Mouse (Mus musculus) hindbrain, embryonic 12.5 days (tissue): Measurements from ENCODE around the gene Acads. TPM values are rescaled to one million over a fixed set of nuclear protein-coding genes. Genes with fewer than 3 reads are reported as not detected.
A peak's percentile ranks its signal among the peaks of the same experiment; 100 is the strongest.

ENCODE experiments used
- ATAC-seq: fragments of 200-750 bp; cut with Nextera tagmentation; 2 replicates; pipeline ENCODE4 v1.8.0; 2017; ENCODE audit warnings: moderate TSS enrichment; ENCODE audit not compliant: low FRiP score
- H3K27ac ChIP-seq: fragments of 300-500 bp; sonication (generic); 2 replicates; pipeline ENCODE4 v1.5.1; 2016; ENCODE audit warnings: mild to moderate bottlenecking
- H3K27me3 ChIP-seq: fragments of 300-500 bp; sonication (generic); 2 replicates; pipeline ENCODE4 v1.6.1; 2016; ENCODE audit warnings: mild to moderate bottlenecking
- H3K36me3 ChIP-seq: fragments of 300-500 bp; sonication (generic); 2 replicates; pipeline ENCODE4 v1.6.1; 2016; ENCODE audit warnings: mild to moderate bottlenecking
- H3K4me1 ChIP-seq: fragments of 300-500 bp; sonication (generic); 2 replicates; pipeline ENCODE4 v1.6.1; 2016
- H3K4me2 ChIP-seq: fragments of 300-500 bp; sonication (generic); replicated peaks from 2 replicates; pipeline ENCODE4 v1.6.1; 2016; ENCODE audit warnings: mild to moderate bottlenecking
- H3K4me3 ChIP-seq: fragments of 300-500 bp; sonication (generic); 2 replicates; pipeline ENCODE4 v1.5.1; 2016; ENCODE audit warnings: mild to moderate bottlenecking
- H3K9ac ChIP-seq: fragments of 300-500 bp; sonication (generic); 2 replicates; pipeline ENCODE4 v1.6.1; 2016; ENCODE audit warnings: mild to moderate bottlenecking, moderate library complexity
- H3K9me3 ChIP-seq: fragments of 300-500 bp; sonication (generic); replicated peaks from 2 replicates; pipeline ENCODE4 v1.6.1; 2016; ENCODE audit warnings: mild to moderate bottlenecking
- WGBS: fragments of 180-500 bp; shearing (Covaris S2); methylation state at CpG from one replicate; pipeline ENCODE4 v1.1.7; 2016; 5-methylcytosine and 5-hydroxymethylcytosine counted together
- polyA plus RNA-seq: library from polyadenylated mRNA; unstranded; fragments of >200 nt; fragmentation: Nextera tagmentation; extraction: Ambion mirVana; gene quantifications from 2 replicates; pipeline ENCODE4 v1.2.1, GENCODE M21; 2016

Acads gene
- polyA plus RNA-seq, 1 experiment from 2014 or later, result 41.9 TPM

- H3K27ac ChIP-seq, result no peak overlapping the region
- no peaks in the 10 kb centered on the region for H3K27me3 ChIP-seq
- H3K36me3 ChIP-seq, result peaks cover 70% of the 10 kb centered on the region
- H3K9me3 ChIP-seq, result no peaks in the 10 kb centered on the region
- peaks cover 2% of the 10 kb centered on the region for H3K4me1 ChIP-seq
- 97% methylated on average over 3 of the region's 3 CpGs for WGBS
- no peak overlapping the region for H3K4me3 ChIP-seq
- no peak overlapping the region for H3K9ac ChIP-seq
- ATAC-seq, result no peak
- no peak overlapping the region for H3K4me2 ChIP-seq
These were observed 28.2 kb upstream of the Acads start for GRCm38 (mm10) chr5:115147388-115147787.

DNA sequence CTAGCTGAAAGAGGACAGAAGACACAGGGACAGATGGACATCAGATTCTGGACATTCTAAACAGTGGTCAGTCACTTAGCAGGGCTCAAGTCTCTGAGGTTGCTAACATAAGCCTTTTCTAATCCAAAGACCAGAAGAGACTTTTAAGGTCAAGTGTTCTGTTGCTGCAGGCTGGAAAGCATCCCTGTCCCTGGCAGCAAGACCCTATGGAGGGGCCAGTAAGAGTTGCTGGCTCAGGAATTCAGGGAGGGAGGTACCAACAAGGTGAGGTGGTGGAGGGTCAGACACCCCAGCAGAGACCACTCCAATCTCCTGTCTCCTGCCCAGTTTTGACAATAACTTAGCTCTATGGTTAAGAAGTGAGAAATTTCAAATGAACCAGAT lies 27.6 kb upstream of the Acads start:
- Histone ChIP-seq H3K36me3 (peaks cover 70% of the 10 kb centered on the region), H3K27ac (no peak overlapping the region)

GRCm38 (mm10) chr5:115145976-115146746 lies 27.0 kb upstream of the Acads start:
- WGBS, result 85% methylated on average over 6 of the region's 6 CpGs
- Histone ChIP-seq H3K9ac (no peak overlapping the region), H3K4me2 (no peak overlapping the region), H3K36me3 (peaks cover 67% of the 10 kb centered on the region), H3K27ac (no peak overlapping the region), H3K9me3 (no peaks in the 10 kb centered on the region), H3K27me3 (no peaks in the 10 kb centered on the region), H3K4me3 (no peak overlapping the region), H3K4me1 (no peaks in the 10 kb centered on the region)
- ATAC-seq, result no peak

More for the DNA sequence above, 27.6 kb upstream of the Acads start:
- no peak overlapping the region for H3K4me2 ChIP-seq
- ATAC-seq, result no peak
- no peaks in the 10 kb centered on the region for H3K27me3 ChIP-seq
- no peak overlapping the region for H3K9ac ChIP-seq
- no peaks in the 10 kb centered on the region for H3K4me1 ChIP-seq
- H3K9me3 ChIP-seq, result no peaks in the 10 kb centered on the region
- H3K4me3 ChIP-seq, result no peak overlapping the region

DNA sequence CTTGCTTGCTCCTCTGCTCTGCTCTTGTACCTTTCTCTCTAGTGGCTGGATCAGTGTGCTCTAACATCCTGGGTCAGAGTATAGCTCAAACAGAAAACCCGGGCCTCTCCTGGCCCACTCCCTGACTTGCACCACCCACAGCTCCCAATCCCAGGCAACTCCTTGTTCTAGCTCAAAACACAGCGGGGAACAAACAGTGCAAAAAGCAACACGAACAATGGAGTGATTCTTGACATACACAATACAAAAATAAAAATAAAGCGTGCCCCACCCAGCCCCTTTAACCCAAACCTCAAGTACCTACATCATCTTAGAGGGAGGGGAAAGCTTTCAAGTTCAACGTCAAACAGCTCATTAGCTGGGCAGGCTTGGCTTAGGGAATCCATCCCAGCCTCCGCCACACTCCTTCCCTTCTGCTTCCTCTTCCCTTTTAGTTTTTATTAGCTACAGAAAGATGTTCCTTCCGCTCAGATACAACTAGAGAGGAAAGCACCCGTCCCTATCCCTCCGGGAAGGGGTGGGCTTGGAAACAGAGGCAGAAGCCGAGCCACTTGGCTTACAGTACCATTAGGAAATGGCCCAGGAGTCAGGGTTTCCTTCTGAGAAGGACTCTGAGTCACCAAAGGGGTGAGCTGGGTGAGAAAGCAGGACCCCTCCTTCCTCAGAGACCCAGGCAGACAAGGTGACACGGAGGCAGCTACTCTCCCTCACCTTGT lies 26.3 kb upstream of the Acads start:
- Histone ChIP-seq H3K4me3 (no peak overlapping the region), H3K4me1 (no peaks in the 10 kb centered on the region), H3K4me2 (no peak overlapping the region), H3K9ac (no peak overlapping the region), H3K27ac (no peak overlapping the region), H3K36me3 (peaks cover 60% of the 10 kb centered on the region), H3K27me3 (no peaks in the 10 kb centered on the region), H3K9me3 (no peaks in the 10 kb centered on the region)
- ATAC-seq, result no peak
- 77% methylated on average over 11 of the region's 11 CpGs for WGBS

GRCm38 (mm10) chr5:115144471-115144870 lies 25.3 kb upstream of the Acads start:
- no peak overlapping the region for H3K4me2 ChIP-seq
- H3K36me3 ChIP-seq, result peaks cover 51% of the 10 kb centered on the region
- WGBS, result 75% methylated on average over 6 of the region's 6 CpGs
- no peak overlapping the region for H3K9ac ChIP-seq
- no peaks in the 10 kb centered on the region for H3K4me1 ChIP-seq
- ATAC-seq, result no peak
- H3K4me3 ChIP-seq, result no peak overlapping the region
- H3K9me3 ChIP-seq, result no peaks in the 10 kb centered on the region
- H3K27me3 ChIP-seq, result no peaks in the 10 kb centered on the region
- H3K27ac ChIP-seq, result no peak overlapping the region

- Histone ChIP-seq H3K27me3 (no peaks in the 10 kb centered on the region), H3K36me3 (peaks cover 43% of the 10 kb centered on the region), H3K4me2 (no peak overlapping the region), H3K27ac (no peak overlapping the region), H3K4me3 (no peak overlapping the region), H3K4me1 (no peaks in the 10 kb centered on the region), H3K9me3 (no peaks in the 10 kb centered on the region), H3K9ac (no peak overlapping the region)
- no peak for ATAC-seq
- 85% methylated on average over 10 of the region's 10 CpGs for WGBS
These were observed 24.4 kb upstream of the Acads start for GRCm38 (mm10) chr5:115143552-115143951.

- Histone ChIP-seq H3K9ac (no peak overlapping the region), H3K9me3 (no peaks in the 10 kb centered on the region)
- 93% methylated on average over 9 of the region's 9 CpGs for WGBS
These were observed 23.1 kb upstream of the Acads start for GRCm38 (mm10) chr5:115142166-115142697.

DNA sequence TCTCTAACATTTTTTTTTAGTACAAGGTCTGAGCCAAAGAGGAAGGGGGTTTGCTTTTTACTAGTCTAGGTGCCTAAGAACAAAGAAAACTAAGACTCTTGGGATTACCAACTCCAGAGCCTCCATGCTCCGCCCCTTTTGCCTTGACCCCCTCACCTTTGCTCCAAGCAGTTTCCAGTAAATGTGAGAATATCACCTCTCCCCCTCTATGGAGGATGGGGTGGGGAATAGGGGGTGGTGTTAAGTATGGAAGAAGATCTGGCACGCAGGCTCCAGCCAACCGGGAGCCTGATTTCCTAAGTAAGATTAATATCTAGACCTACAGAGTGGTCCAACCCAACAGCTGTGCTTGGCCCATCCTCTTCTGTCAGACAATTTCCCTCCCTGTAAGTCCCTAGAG lies 21.6 kb upstream of the Acads start:
- Histone ChIP-seq H3K27me3 (0 out of 2 replicates have a peak, but pooled peaks cover 6% of the 10 kb centered on the region), H3K9ac (no peak overlapping the region), H3K4me2 (no peak overlapping the region), H3K4me1 (no peaks in the 10 kb centered on the region), H3K4me3 (no peak overlapping the region), H3K36me3 (peaks cover 15% of the 10 kb centered on the region), H3K9me3 (no peaks in the 10 kb centered on the region), H3K27ac (no peak overlapping the region)
- no peak for ATAC-seq
- 77% methylated on average over 3 of the region's 3 CpGs for WGBS

More at GRCm38 (mm10) chr5:115142166-115142697, 23.1 kb upstream of the Acads start:
- no peaks in the 10 kb centered on the region for H3K4me1 ChIP-seq
- H3K4me3 ChIP-seq, result no peak overlapping the region
- peaks cover 30% of the 10 kb centered on the region for H3K36me3 ChIP-seq
- H3K27me3 ChIP-seq, result 0 out of 2 replicates have a peak, but pooled peaks cover 6% of the 10 kb centered on the region
- no peak overlapping the region for H3K4me2 ChIP-seq
- H3K27ac ChIP-seq, result no peak overlapping the region
- ATAC-seq, result no peak

GRCm38 (mm10) chr5:115139124-115139523 lies 20.0 kb upstream of the Acads start:
- Histone ChIP-seq H3K9me3 (no peaks in the 10 kb centered on the region), H3K9ac (no peak overlapping the region), H3K27me3 (0 out of 2 replicates have a peak, but pooled peaks cover 6% of the 10 kb centered on the region), H3K4me3 (no peak overlapping the region), H3K27ac (no peak overlapping the region), H3K4me2 (no peak overlapping the region), H3K4me1 (peaks cover under 1% of the 10 kb centered on the region; the same call in 1 of the 2 replicates), H3K36me3 (no peaks in the 10 kb centered on the region)
- WGBS, result 76% methylated on average over 4 of the region's 4 CpGs
- no peak for ATAC-seq

- Histone ChIP-seq H3K4me1 (peaks cover 17% of the 10 kb centered on the region), H3K27ac (peak within 1 kb of the TSS; percentile 35; the same call in 1 of the 2 replicates), H3K9ac (peak within 1 kb of the TSS; percentile 96), H3K36me3 (peaks cover 8% of the 10 kb centered on the region), H3K27me3 (0 out of 2 replicates have a peak, but pooled peaks cover 6% of the 10 kb centered on the region), H3K4me2 (peak within 1 kb of the TSS; percentile 73), H3K9me3 (no peaks in the 10 kb centered on the region), H3K4me3 (peak within 1 kb of the TSS; percentile 96)
- under 1% methylated on average over 68 of the region's 81 CpGs for WGBS
- ATAC-seq, result peak; percentile 91
These were observed 15.4 kb upstream of the Acads start, which contains the start of gene Unc119b for GRCm38 (mm10) chr5:115134234-115135165. TSS of gene Unc119b (minus strand) at chr5:115134975.

GRCm38 (mm10) chr5:115133358-115134066 lies 14.4 kb upstream of the Acads start:
- H3K36me3 ChIP-seq, result peaks cover 16% of the 10 kb centered on the region
- H3K4me2 ChIP-seq, result peak overlapping the region; percentile 73
- peak overlapping the region; percentile 96 for H3K4me3 ChIP-seq
- ATAC-seq, result no peak
- H3K27ac ChIP-seq, result no peak overlapping the region
- peak overlapping the region; percentile 96 for H3K9ac ChIP-seq
- no peaks in the 10 kb centered on the region for H3K9me3 ChIP-seq
- 59% methylated on average over 6 of the region's 6 CpGs for WGBS
- 0 out of 2 replicates have a peak, but pooled peaks cover 6% of the 10 kb centered on the region for H3K27me3 ChIP-seq
- peaks cover 17% of the 10 kb centered on the region for H3K4me1 ChIP-seq
